Mouse (Mus musculus) cerebellum, postnatal 4 days (tissue): ENCODE results near the gene Impdh2.
"Not testable (repeated sequence)": the region's sequence is repeated elsewhere in the genome, so short reads cannot be mapped to it uniquely, and the experiment has no call there.

Experiments
- DNase-seq, 2 experiments: peaks; one replicate each; pipeline ENCODE4 v3.0.0; 2022; ENCODE audit warnings: low spot score in 2 of 2, mixed read lengths in 1 of 2

The Impdh2 gene

GRCm38 (mm10) chr9:108600011-108600410 lies 39.9 kb downstream of the Impdh2 start:
- DNase-seq: no peak

DNA sequence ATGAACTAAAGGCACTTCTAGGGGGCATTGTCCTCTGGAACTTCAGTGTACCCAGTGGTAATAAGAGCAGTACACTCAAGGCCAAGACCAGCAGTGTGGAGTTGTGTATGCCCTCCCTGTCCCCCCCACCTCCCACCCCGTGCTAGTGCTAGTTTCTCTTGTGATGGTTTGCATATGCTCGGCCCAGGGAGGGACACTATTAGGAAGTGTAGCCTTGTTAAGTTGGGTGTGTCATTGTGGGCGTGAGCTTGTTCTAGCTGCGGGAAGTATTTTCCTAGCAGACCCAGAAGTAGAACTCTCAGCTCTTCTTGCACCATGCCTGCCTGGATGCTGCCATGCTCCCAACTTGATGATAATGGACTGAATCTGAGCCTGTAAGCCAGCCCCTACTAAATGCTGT lies 41.9 kb downstream of the Impdh2 start:
- DNase-seq: no peak

DNA sequence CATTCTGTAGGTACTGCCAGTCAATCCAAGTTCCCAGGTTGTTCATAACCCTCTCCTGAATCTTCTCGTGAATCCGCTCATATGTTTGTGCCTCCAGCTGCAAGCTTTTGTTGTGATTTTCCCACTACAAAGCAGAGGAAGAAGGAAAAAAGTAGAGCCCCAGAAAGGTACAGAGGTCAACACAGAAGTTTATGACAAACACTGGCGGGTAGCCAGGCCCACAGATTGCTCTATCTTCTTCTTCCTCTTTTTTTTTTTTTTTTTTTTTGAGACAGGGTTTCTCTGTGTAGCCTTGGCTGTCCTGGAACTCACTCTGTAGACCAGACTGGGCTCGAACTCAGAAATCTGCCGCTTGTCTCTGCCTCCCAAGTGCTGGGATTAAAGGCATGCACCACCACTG lies 47.8 kb downstream of the Impdh2 start:
- not testable (repeated sequence) for DNase-seq

DNA sequence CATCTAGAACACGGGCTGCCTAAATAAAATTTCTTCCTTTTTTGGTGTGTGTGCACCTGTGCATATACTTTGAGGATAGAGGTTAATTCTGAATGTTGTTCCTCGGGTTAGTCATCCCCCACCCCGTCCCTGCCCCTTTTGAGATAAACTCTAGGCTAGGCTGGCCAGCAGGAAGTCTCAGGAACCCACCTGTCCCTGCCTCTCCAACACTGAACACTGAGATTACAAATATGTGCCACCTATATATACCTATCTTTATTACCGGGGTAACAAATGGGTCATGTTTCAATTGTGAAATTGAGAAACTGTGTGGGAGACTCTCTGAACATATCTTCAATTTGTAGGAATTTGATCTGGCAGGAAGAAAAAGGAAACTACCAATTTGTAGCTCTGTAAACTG lies 48.8 kb downstream of the Impdh2 start:
- no peak for DNase-seq

DNA sequence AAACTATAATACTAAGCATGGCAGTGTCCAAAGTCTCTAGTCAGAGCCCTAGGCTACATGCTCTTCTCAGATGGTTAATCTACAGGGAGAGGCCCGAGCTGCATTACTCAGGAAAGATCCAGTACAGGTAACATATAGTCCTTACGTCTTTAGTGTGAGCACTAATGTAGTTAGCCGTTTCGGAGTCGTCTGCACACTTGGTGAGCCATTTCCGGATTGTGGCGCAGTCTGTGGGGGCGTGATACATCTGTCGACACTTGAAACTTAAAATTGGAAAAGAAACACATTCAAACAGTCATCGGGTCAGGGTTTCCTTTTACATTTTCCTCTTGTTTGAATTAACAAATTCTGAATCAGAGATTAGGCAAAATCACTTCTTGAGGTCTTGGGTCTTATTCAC lies 51.4 kb downstream of the Impdh2 start:
- no peak for DNase-seq
